Mouse (Mus musculus) cerebral cortex, adult 2 months (tissue): ENCODE results near the gene Cdcp1.

ENCODE experiments used
- WGBS: fragments of 180-500 bp; shearing (Covaris S2); methylation state at CpG from one replicate; pipeline ENCODE4 v1.1.7; 2018; 5-methylcytosine and 5-hydroxymethylcytosine counted together

Gene Cdcp1

GRCm38 (mm10) chr9:123150241-123151020 is 65.4 kb downstream of the Cdcp1 start, which contains the start of gene Clec3b:
Gene Clec3b (plus strand): TSS chr9:123150946.
- WGBS = 74% methylated on average over 5 of the region's 5 CpGs

- 76% methylated on average over 5 of the region's 5 CpGs for WGBS
Observed at GRCm38 (mm10) chr9:123148430-123148829, 67.4 kb downstream of the Cdcp1 start.

GRCm38 (mm10) chr9:123139887-123140614 is 75.8 kb downstream of the Cdcp1 start:
- 63% methylated on average over 4 of the region's 4 CpGs for WGBS

- 65% methylated on average over 5 of the region's 5 CpGs for WGBS
Observed at GRCm38 (mm10) chr9:123138891-123139474, 76.9 kb downstream of the Cdcp1 start.

- WGBS = 62% methylated on average over 7 of the region's 7 CpGs
Observed at GRCm38 (mm10) chr9:123136953-123137682, 78.7 kb downstream of the Cdcp1 start.

GRCm38 (mm10) chr9:123132994-123133393 is 82.8 kb downstream of the Cdcp1 start:
- WGBS = 91% methylated on average over 3 of the region's 3 CpGs

GRCm38 (mm10) chr9:123127663-123128062 is 88.2 kb downstream of the Cdcp1 start:
- WGBS = 95% methylated on average over 6 of the region's 6 CpGs

- 97% methylated on average over 2 of the region's 2 CpGs for WGBS
Observed at GRCm38 (mm10) chr9:123124413-123124981, 91.3 kb downstream of the Cdcp1 start.

GRCm38 (mm10) chr9:123123571-123124412 is 92.0 kb downstream of the Cdcp1 start:
- WGBS = 94% methylated on average over 6 of the region's 6 CpGs

GRCm38 (mm10) chr9:123123017-123123416 is 92.8 kb downstream of the Cdcp1 start:
- 59% methylated on average over 3 of the region's 3 CpGs for WGBS
